Mouse (Mus musculus) right cerebral cortex, adult 18-20 months (tissue): ENCODE measurements around the gene Zfp92.
"Not testable (repeated sequence)": the region's sequence is repeated elsewhere in the genome, so short reads cannot be mapped to it uniquely, and the experiment has no call there.

Experiments
- DNase-seq: peaks from one replicate; pipeline ENCODE4 v3.0.0; 2022; ENCODE audit warnings: mixed read lengths

Zfp92 gene

DNA sequence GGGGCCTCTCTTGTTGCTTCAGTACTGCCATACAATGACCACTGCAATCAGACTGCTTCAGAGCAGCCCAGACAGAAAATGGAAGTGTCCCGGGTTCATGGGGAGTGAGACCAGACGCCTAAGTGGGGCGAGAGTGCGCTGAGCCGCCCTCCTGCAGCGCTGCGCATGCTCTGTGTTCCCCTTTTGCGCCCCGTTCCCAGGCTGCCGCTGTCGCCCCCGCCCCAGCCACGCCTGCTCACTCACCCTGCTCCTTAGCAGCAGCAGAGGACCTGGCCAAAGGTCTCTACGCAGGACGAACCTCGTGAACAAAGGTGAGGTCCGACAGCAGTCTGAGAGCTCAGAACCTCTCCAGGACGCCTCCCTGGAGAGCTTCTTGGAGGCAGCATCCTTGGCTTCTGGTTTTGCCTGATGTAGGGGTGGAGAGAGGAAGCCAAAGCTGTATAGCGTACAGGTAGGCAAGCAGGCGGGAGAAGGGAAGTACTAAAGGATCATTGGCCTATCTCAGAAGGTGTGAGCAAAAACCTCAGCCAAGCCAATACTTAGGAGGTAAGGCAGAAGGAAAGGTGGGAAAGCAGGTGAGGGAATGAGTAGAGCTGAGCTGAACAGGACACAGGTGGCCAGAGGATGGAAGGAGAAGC is at the start of gene Zfp92:
Gene Zfp92 (plus strand): TSS at position 217 of the 638 bp plus-strand sequence.
- DNase-seq = peak; percentile 31

DNA sequence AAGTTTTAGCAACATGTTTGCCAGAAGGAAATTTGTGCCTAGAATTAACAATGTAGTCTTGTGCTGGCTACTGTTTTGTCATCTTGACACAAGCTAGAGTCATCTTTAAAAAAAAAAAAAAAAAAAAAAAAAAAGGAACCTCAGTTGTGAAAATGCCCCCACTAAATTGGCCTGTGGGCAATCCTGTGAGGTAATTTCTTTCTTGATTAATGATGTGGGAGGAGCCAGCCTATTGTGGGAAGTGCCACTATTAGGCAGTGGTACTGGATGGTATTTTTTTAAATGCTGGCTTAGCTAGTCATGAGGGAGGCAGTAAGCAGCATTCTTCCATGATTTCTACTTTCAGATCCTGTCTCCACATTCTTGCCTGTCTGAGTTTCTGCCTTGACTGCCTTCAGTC is 47.6 kb upstream of the Zfp92 start:
- no peak for DNase-seq

DNA sequence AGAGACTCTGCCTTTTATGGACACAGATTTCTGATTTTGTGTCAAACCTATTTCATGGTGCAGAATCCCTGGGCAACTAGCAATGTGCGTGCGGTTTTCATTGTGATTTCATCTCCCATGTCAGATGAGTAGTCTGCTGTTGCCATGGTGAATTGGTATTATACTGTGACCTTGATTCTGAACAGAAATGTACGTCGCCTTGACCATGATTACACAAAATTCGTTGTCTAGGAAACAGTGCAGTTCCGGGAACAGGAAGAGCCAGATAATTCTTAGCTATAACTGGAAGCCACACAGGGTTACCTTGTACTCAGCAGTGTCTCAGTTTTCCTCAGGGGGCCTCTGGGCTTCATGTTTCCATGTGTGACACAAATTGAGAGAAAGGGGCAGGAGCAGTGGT is 26.5 kb upstream of the Zfp92 start:
- peak; percentile 1 for DNase-seq

DNA sequence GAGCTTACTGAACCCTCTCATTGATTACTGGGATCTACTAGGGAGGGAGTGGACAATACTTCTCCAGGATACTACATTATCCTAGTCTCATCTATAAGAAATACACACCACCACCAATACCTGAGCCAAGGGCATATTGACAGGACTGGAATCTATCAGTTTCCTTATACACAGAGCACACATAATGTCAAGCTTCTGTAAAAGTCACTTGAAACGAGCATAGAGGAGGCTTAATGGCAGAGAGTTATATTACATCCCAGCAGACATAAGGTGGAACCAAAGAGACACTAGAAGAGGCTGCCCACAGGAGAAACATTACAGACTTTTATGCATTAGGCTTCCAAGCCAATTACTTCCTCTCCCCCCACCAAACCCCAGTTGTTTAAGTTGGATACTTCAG is 26.0 kb upstream of the Zfp92 start:
- DNase-seq = no peak

DNA sequence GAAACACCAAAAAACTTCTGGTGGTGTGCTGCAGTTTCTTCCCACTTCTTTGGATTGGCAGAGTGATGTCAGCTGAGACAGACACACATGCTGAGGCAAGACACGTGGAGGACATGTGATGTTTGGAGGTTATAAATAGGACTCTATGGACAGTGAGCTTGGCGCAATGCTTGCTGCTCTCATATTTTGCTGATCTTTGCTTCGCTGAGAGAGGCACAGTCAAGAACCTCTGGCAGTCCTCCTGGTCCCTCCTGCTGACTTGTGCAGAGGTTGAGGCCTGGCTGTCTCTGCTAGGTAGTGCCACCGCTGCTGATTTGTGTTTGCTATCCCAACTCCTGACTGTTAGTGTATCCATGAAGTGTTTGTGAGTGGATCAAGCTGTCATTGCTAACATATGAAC is 19.4 kb upstream of the Zfp92 start:
- no peak for DNase-seq

DNA sequence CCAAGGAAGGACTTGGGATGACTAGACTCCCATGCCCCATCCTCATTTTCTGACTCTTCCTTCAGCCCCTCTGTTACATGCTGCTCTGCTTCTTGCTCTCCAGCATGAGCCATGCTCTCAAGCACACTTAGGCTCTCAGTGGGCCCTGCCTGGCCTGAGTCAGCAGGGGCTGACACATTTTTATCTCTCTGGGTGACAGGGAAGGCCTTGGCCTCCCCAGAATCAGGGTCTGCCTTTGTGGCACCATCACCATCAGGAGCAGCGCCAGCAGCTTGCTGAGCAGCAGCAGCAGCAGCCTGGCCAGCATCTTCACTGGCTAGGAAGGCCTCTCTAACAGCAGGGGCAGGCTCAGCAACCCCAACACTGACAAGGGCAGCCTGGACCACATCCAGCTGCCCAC is 14.4 kb upstream of the Zfp92 start:
- no peak for DNase-seq

DNA sequence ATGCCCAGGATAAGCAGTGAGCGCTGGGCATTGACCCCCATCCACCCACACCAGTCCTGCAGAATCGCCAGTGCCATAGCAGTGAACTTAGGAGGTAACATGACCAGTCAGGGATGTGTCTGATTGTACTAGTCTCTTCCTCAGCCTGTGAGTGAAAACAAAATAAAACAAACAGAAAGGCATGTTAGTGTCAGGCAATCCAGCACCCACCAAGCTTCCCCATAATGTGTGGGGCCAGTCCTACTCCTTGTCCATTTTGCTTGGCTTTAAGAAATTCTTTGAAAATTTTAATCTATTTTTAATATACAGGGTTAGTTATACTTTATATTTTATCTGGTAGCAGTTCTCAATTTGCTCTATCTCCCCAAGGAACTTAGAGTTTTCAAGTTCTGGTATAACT is 12.3 kb upstream of the Zfp92 start, which contains the start of gene Gm18336:
Gene Gm18336 (minus strand): TSS at position 101 of the 400 bp plus-strand sequence.
- DNase-seq = not testable (repeated sequence)

DNA sequence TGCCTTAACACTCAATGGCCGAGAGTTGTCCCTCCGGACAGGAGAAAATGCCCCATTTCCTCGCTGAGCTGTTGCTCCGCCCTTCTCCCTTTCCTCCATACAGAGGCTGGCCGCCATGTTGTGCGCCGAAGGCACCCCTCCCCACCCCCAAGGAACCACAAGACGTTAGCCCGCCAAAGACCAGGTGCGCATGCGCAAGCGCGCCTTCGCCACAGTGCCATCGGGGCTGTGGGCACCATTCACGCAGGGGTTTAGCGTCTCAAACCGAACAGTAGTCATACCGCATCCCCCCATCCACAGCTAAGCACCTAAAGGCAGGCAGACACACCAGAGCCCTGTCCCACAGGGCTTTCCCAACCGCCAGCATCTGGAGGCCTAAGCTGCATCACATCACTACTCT is 9.9 kb upstream of the Zfp92 start:
- DNase-seq = no peak

DNA sequence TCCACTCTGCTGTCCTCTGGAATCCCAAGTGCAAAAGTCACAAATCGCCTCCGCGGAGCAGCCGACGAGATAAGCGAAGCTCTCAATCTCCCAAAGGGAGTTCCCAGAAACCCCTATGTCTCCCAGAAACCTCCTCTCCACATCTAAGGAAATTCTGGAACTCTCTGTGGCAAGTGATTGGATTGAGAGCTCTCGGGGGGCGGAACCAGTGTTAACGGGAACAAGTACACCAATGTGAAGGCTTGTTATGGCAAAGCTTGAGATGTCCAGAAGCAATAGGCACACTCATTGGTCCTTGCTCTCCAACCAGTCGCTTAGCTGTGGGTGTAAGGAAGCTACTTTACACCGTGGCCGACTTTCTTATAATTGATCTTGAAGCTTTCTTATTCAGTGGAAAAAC is 9.3 kb upstream of the Zfp92 start:
- DNase-seq = no peak

DNA sequence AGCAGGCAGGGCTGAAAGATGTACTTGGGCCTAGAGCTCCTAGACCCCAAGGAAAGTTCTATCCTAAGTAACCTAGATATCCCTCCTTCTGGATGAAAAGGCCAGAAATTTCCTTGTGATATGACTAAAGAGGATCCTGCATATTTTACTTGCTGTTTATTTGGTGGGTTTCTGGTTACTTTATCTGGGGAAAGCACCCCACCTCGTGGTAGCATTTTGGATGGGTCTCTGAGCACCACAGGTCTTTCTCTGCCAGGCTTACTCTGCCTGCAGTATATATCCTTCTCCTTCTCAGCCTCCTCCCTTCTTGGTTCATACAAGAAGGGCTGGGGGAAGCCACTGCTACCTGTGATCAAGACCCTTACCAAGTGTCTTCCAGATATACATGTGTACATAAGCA is 1.9 kb downstream of the Zfp92 start:
- no peak for DNase-seq

DNA sequence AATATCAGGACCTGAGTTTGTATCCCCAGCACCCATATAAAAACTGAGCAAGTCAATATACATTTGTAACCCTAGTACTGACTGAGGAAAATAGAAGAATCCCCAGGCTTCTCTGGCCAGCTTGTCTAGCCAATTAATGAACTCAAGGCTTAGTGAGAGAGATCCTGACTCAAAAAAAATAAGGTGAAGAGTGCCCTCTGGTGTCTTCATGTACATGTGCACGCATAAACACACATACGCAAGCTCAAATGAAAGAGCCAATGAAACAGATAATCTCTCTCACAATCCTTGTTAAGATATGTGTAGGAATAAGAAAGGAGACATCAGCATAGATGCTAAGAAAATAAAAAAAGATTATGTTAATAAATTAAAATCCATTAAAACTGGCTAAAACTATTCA is 19.1 kb downstream of the Zfp92 start:
- DNase-seq = no peak

DNA sequence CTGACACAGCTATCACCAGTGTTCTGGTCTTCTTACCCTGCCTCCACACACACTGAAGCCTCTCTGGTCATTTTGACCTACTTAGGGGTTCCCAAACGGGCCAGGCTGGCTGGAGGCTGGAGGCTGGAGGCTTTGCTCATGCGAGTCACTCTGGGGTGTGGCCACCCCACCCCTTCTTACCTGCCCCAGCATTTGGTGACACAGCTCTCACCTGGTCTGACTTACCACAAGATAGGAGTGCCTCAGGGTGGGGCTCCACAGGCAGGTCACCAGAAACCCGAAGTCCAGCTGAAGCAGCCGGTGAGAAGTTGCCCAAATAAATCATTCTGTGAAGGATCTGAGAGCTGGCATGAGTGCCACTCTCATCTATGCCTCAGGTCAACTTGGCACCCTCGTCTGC is 22.0 kb downstream of the Zfp92 start:
- DNase-seq = no peak

DNA sequence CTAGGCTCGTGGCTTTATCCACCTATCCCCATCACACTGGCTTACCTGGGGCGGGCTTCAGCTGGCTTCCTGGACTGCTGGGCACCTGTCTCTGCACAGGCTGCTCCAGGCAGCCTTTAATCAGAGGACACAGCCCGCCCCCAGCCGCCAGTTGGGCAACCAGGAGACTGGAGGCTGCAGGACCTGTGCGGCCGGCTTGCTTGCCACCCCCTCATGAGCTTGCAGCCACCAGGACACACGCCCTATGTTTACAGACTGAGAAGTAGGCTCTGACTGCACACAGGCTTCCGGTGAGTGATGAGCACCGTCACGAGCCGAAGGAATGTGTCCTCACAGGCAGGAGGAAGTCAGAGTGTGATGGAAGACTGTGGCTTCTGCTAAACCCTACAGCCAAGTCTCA is 24.4 kb downstream of the Zfp92 start, which contains the start of gene Trex2:
Gene Trex2 (minus strand): TSS at position 93 of the 400 bp plus-strand sequence.
- no peak for DNase-seq

DNA sequence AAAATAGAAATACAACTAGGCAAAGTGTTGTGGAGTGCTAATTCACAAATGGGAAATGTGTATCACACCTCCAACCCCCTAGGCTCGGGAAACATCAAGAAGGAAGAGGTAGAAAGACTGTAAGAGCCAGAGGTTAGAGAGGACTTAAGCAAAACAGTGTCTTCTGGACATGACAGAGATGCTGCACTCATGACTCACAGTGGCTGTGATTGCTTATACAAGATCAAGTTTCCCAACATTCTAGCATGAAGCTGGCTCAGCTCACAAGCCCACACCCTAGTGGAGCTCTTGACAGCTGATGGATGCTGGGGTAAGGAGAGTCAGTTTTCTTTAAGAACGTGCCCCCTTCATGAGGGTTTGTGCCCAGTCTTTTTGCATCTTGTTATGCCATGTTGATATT is 30.5 kb downstream of the Zfp92 start:
- no peak for DNase-seq

DNA sequence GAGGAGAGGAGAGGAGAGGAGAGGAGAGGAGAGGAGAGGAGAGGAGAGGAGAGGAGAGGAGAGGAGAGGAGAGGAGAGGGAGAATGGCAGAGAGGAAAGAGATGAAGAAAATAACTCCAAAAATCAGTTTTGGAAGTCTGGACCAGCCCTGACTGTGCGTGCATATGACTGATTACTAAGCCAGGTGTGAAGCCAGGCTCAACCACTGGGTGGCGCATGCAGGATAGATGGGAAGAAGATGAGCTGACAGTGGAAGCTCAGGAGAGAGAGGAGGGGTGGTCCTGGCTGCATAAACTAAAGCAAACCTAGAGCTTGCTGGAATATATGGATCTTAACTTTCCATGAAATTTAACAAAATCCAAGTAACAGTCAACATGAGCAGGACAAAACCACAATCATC is 41.1 kb downstream of the Zfp92 start:
- DNase-seq = peak; percentile 56

DNA sequence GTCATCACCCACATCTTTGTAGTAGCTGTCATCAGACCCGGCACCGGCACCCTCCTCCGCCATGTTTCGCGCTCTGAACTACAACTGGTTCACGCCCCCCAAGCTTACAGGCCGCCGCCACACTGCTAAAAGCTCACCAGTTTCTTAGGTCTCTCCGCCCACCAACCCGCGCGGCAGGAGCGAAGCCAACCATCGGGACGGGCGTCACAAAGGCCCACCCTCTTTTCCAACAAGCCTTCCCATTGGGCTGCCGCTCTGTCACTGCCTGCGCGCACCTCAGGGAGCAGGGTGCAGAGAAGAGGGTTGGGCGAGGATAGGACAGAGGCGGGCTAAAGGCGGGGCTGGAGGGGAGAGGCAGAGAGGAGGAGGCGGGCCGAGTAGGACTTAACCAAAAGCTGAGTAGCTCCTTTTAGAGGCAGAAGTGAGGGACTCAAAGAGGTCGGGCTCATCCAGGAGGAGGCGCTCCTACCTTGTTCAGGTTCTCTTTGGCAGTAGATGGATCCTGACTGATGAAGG is 48.0 kb downstream of the Zfp92 start, which contains the start of gene Haus7:
Gene Haus7 (minus strand): TSS at position 168 of the 516 bp plus-strand sequence.
- peak; percentile 95 for DNase-seq

DNA sequence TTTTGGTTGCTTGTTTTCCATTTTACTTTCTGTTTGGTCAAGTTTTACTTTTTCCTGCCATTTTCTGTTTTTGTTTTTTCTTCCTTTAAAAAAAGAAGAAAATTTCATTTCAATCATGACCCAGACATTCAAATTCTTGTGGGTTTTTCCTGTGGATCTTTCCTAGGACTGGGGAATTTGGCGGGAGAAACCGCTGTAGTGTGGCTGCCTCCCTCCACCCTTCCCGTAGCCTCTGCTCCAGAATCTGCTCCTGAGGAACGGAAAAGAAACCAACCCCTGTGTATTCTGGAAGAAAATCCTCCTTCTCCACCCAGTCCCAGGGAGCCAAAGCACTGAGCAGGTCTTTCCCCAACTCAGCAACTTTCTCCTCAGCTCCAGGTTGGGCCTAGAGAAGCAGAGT is 49.9 kb downstream of the Zfp92 start:
- no peak for DNase-seq

DNA sequence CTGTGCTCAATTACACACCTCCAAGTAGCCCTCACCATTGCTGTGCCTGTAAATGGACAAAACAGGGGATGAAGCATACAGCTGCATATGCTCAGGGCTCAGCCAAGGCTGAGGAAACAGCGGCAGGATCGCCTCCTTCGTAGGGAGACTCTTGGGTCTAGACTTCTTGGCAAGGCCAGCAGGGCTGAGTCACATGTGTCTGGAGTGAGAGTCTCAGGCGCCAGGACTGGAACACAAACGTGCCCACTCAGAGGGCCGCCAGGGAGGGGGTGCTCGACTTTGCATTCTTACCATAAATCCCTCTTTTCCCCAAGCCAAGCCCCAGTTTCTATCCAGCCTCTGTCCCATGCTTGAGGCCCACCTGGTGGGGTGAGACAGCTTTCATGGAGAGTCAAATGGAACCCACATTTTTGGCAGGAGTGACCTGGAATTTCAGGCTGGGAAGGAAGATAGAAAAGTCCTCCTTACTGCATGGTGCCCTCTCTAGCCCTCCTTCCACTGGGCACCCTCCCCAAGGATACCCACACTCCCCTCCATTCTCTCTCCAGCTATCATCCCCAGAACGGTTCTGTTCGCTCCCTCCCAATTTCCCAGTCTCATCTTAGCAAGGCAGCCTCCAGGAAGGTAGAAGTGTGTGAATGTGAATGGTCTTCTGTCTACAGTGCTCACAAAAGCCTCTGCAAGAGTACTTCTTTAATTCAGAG is 54.7 kb downstream of the Zfp92 start:
- peak; percentile 27 for DNase-seq

DNA sequence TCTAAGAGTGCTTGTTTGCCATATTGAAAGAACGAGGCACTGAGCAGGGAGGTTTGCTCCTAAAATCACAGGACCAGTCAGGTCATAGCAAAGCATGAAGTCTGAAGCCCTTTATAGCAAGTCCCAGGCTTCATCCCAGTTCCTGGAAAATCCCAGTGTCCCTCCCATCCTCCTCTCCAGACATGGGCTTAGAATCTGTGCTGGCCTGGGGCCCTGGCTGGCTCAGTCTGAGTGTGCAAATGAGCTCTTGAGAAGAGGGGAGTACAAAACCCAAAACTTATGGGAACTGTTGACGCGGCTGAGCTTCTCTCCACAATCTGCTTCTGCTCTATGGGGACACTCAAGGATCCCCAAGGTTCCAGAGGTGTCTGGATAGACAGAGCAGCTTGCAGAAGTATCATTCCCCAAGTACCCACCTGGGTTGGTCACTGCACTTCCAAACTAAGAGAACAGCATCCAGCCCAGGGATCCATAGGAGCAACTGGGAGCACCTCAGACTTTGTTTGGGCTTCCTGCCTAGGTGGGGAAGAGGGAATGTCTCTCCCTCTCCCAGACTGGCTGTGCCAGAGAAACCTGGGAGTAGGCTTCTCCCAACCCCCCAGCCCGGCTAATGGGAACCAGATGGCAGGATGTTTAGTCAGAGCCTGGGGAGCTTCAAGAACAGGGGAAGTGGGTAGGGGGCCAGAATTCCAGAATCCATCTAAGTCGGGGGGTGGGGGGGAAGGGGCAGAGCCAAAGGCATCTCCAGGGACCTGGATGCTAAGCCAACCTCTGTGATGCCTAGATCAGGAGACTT is 56.7 kb downstream of the Zfp92 start:
- no peak for DNase-seq

DNA sequence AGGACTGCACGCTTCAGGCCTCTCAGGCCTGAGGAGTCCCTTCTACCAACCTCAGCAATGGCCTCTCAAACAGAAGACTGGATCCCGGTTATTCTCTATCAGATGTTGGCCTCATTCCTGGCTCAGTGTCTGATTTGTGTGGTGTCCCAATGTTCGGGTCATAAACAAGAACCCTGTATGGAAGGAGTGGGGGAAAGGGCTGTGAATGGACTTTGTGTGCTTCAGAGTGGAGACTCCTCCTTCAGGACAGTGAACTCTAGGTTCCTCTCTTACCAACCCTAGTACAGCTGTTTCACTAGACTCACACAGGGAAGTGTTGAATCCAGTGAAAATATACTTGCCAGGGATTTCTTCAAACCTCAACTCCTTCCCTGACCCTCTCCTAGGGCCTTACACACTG is 57.4 kb downstream of the Zfp92 start:
- no peak for DNase-seq

DNA sequence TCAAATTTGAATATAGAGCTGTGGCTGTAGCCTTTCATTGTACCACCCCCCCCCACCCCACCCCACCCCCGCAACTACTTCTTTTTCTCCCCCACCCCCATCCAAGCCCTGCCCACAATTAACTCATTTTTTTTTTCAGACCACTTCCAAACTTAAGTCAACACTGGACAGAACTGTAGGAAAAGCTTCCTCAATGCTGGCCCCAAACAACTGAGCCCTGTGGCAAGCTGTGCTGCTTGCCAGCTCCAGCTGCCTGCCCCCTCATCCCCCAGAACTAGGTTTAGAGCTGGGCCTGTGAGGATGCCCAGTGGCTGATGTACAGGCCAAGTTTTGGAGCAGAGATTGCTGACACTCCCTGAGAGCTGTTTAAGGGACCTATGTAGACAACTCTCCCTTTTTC is 57.9 kb downstream of the Zfp92 start:
- no peak for DNase-seq

DNA sequence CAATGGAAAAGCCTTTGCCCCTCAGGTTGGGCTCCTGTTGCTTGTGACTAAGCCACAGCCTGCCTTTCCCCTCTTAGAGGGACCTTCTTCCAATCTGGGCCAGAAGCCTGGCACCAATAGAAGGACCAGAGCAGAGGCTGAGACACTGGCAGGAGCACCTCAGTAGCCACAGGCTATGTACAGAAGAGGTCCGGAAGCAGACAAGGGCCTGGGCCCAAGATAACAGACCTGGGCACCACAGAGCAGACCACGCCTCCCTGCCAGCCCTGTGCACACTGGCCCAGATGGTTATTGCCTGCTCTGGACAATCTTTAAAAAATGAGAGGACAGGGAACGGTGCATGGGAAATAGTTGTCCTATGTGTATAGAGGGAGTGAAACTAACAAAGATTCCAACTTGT is 60.9 kb downstream of the Zfp92 start:
- no peak for DNase-seq

DNA sequence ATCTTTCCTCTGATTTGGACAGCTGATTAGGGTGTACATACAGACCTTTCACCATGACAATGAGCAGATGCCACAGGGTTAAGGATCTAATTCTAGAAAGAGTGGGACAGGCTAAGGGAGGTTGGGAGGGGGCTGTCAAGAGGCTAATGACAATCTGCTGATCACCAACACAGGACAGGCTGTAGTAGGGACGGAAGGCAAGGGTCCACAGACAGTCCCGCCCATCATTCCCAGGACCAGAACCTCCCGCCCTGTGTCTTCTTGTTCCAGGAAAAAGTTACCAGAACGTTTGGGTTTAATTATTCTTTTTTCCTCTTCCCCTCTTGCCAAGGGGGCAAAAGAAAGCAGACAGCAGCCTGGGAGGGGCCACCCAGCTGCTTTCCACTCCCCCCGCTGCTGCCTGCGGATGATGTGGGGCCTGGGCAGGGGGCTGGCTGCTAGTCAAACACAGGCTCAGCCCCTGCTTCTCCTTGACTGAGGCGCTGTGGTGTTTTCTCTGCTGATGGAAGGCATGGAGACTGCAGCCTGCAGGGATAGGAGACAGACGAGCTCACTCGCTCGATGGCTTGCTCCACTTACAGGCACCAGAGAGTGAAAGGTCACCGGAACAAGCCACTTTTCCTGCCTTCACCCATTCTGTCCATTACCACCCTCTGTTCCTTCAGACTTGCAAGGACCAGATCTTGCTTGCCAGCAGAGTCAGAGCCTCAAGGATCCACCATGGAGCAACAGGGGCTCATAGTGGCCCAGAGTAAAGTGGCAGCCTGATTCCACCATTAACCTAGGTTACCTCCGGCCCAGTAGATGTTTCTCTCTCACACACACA is 63.7 kb downstream of the Zfp92 start:
- DNase-seq = no peak
